Mouse (Mus musculus) lung, embryonic 16.5 days (tissue): ENCODE data around the gene Ptprt. TPM values are rescaled to one million over a fixed set of nuclear protein-coding genes. Genes with fewer than 3 reads are reported as not detected.
A peak's percentile ranks its signal among the peaks of the same experiment; 100 is the strongest.

Experiments
- ATAC-seq: fragments of 200-750 bp; cut with Nextera tagmentation; 2 replicates; pipeline ENCODE4 v1.8.0; 2017; ENCODE audit warnings: low read depth, mild to moderate bottlenecking, moderate library complexity
- H3K27ac ChIP-seq: fragments of 300-500 bp; sonication (generic); 2 replicates; pipeline ENCODE4 v1.5.1; 2014; ENCODE audit warnings: mild to moderate bottlenecking, control low read depth, low read length
- H3K27me3 ChIP-seq: fragments of 300-500 bp; sonication (generic); 2 replicates; pipeline ENCODE4 v1.6.1; 2014; ENCODE audit warnings: low read depth, low read length, mixed read lengths; ENCODE audit not compliant: control insufficient read depth, insufficient read depth
- H3K36me3 ChIP-seq: fragments of 300-500 bp; sonication (generic); 2 replicates; pipeline ENCODE4 v1.6.1; 2014; ENCODE audit warnings: low read length; ENCODE audit not compliant: control insufficient read depth, insufficient read depth
- H3K4me1 ChIP-seq: fragments of 300-500 bp; sonication (generic); replicated peaks from 2 replicates; pipeline ENCODE4 v1.6.1; 2014; ENCODE audit warnings: low read length, mixed read lengths; ENCODE audit not compliant: control insufficient read depth, insufficient read depth
- H3K4me2 ChIP-seq: fragments of 300-500 bp; sonication (generic); 2 replicates; pipeline ENCODE4 v1.6.1; 2014; ENCODE audit warnings: low read depth, low read length, control low read depth
- H3K4me3 ChIP-seq: fragments of 300-500 bp; sonication (generic); 2 replicates; pipeline ENCODE4 v1.5.1; 2014; ENCODE audit warnings: mild to moderate bottlenecking, low read length, control low read depth
- H3K9ac ChIP-seq: fragments of 300-500 bp; sonication (generic); 2 replicates; pipeline ENCODE4 v1.6.1; 2014; ENCODE audit warnings: low read length, control low read depth
- H3K9me3 ChIP-seq: fragments of 300-500 bp; sonication (generic); 2 replicates; pipeline ENCODE4 v1.6.1; 2016; ENCODE audit warnings: low read length; ENCODE audit not compliant: control insufficient read depth
- WGBS: fragments of 180-500 bp; shearing (Covaris S2); extraction: QIAGEN DNeasy Blood & Tissue Kit; methylation state at CpG from one replicate; pipeline ENCODE4 v1.1.7; 2014; 5-methylcytosine and 5-hydroxymethylcytosine counted together
- polyA plus RNA-seq: library from polyadenylated mRNA; unstranded; fragments of >200 nt; fragmentation: Nextera tagmentation; extraction: Ambion mirVana; gene quantifications from 2 replicates; pipeline ENCODE4 v1.2.1, GENCODE M21; 2015

Ptprt gene
- polyA plus RNA-seq, 1 experiment from 2014 or later = 0.62 TPM

DNA sequence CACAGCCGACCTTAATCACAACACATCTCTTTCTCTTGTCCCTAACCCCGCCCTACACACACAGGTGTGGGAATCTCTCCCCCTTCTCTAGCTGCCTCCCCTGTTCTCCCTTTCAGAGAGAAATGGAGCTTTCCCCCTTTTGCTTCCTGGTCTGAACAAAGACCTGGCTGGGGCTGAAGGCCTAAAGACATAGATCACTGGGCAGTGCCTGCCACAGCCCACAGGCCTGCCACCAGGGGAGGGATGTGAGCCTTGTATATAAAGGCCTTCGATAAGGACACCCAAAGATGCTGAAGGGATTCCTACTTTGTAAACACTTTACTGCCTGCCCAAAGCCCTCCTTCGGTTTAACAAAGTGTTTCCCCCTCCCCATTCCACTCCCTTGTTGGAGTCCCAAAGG lies 786 bp upstream of the Ptprt start:
- ATAC-seq = 0 out of 2 replicates have a peak, but pooled peaks have one; percentile 13
- peak overlapping the region; percentile 26; the same call in 1 of the 2 replicates for H3K27ac ChIP-seq
- WGBS = 7% methylated on average over 4 of the region's 4 CpGs
- no peaks in the 10 kb centered on the region for H3K36me3 ChIP-seq
- H3K27me3 ChIP-seq = peaks cover 44% of the 10 kb centered on the region
- H3K9ac ChIP-seq = no peak overlapping the region
- peak overlapping the region; percentile 88 for H3K4me2 ChIP-seq
- H3K9me3 ChIP-seq = no peaks in the 10 kb centered on the region
- peak overlapping the region; percentile 45 for H3K4me3 ChIP-seq
- H3K4me1 ChIP-seq = peaks cover 9% of the 10 kb centered on the region; the same call in 1 of the 2 replicates

DNA sequence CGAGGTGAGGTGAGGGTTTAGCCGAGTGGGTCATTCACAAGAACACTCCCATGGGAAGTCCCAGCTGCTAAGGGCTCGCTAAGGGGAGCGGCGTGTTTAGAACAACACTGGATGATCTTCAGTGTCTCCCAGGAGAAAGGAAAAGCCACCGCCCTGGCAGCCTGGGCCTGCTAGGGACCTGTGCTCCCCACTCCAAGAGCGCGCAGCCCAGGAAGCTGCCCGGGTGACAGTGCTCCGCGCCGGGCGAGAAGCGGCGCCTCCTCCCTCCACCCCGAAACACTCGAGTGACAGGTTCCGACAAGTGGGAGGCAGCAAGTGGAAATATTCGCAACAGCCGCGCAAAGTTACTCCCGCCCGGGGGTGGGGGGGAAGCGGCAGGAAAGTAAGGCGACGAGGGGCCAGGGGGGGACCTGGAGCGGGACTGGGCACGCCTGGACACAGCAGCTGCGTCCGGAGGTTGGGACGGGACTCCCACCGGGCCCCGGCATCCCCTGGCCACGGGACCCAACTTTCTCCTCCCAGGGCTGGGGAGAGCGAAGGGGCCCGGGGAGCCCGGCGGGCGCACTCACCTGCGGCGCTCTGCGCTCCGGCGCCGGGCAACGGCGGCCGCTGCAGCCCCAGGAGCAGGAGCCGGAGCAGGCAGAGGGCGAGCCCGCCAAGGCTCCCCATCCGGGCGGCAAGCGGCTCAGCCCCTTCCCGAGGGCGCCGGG lies 561 bp downstream of the Ptprt start:
- H3K27me3 ChIP-seq = peaks cover 47% of the 10 kb centered on the region
- H3K4me1 ChIP-seq = peaks cover 9% of the 10 kb centered on the region; the same call in 1 of the 2 replicates
- peak overlapping the region; percentile 88 for H3K4me2 ChIP-seq
- no peak overlapping the region for H3K27ac ChIP-seq
- no peaks in the 10 kb centered on the region for H3K9me3 ChIP-seq
- H3K36me3 ChIP-seq = no peaks in the 10 kb centered on the region
- peak overlapping the region; percentile 38; the same call in 1 of the 2 replicates for H3K9ac ChIP-seq
- peak overlapping the region; percentile 45 for H3K4me3 ChIP-seq
- under 1% methylated on average over 28 of the region's 57 CpGs for WGBS
- peak; percentile 32 for ATAC-seq

DNA sequence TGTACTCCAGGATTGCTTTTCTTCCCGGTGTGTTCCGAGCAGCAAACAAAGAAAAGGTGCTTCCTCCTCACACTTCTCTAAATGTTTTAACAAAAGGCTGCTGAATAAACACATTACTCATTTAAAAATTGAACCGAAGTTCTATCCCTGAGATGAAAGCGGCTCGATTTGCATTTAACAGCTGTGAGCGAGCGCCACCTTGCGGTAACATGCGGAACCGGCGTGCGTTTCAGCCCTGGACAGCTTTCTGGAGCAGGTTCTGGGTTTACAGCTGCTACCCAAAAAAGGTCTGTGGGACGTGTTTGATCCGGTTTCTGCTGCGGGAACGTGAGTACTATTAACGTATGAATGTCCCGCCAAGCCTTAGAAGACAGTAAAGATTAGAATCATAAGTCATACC lies 1.9 kb downstream of the Ptprt start:
- Histone ChIP-seq H3K4me3 (peak overlapping the region; percentile 35; the same call in 1 of the 2 replicates), H3K9ac (no peak overlapping the region), H3K27me3 (peaks cover 47% of the 10 kb centered on the region), H3K27ac (no peak overlapping the region), H3K36me3 (no peaks in the 10 kb centered on the region), H3K4me2 (peak overlapping the region; percentile 88), H3K4me1 (peaks cover 9% of the 10 kb centered on the region; the same call in 1 of the 2 replicates), H3K9me3 (no peaks in the 10 kb centered on the region)
- under 1% methylated on average over 18 of the region's 18 CpGs for WGBS
- ATAC-seq = no peak

DNA sequence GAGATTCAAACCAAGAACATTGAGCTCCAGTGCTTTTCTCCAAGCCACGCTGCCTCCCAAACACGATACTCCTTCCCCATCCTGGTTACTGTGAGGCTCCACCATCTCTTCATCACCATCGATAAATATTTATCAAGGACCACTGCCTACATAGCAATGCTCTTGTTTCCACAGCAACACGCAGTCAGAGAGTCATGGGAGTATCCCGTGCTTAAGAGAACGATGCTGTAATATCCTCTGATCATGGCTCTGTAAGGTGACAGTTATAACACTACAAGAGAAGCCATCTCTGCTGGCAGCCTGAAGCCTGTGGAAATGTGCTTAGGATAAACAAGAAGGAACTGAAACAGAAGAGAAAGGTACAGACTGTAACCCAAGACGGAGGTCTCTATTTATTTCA lies 3.4 kb downstream of the Ptprt start:
- no peak for ATAC-seq
- Histone ChIP-seq H3K4me1 (peaks cover 9% of the 10 kb centered on the region; the same call in 1 of the 2 replicates), H3K4me2 (no peak overlapping the region), H3K36me3 (no peaks in the 10 kb centered on the region), H3K27me3 (peaks cover 47% of the 10 kb centered on the region), H3K9ac (no peak overlapping the region), H3K27ac (no peak overlapping the region), H3K9me3 (no peaks in the 10 kb centered on the region), H3K4me3 (no peak overlapping the region)
- 48% methylated on average over 7 of the region's 7 CpGs for WGBS

DNA sequence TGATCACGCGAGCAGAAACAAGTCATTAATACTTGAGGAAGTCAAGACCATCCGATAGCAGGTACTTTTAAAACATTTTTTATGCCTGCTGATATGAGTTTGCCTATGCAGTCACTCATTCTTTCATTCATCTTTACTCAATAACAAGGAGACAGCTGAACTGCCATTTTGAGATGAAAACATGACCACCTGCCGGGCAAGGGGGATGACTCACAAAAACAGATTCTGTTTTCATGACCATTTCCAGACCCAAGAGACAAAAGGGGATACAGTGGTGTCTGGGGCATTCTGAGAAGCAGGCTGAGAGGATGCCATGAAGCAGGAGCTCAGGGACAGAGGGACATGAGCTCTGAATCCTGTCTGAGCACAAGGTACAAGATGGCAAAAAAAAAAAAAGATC lies 6.5 kb downstream of the Ptprt start:
- no peaks in the 10 kb centered on the region for H3K9me3 ChIP-seq
- peaks cover 17% of the 10 kb centered on the region for H3K27me3 ChIP-seq
- no peak overlapping the region for H3K9ac ChIP-seq
- ATAC-seq = no peak
- no peak overlapping the region for H3K4me2 ChIP-seq
- H3K4me1 ChIP-seq = peaks cover 2% of the 10 kb centered on the region; the same call in 1 of the 2 replicates
- WGBS = 68% methylated on average over 4 of the region's 4 CpGs
- H3K4me3 ChIP-seq = no peak overlapping the region
- no peak overlapping the region for H3K27ac ChIP-seq
- H3K36me3 ChIP-seq = no peaks in the 10 kb centered on the region

DNA sequence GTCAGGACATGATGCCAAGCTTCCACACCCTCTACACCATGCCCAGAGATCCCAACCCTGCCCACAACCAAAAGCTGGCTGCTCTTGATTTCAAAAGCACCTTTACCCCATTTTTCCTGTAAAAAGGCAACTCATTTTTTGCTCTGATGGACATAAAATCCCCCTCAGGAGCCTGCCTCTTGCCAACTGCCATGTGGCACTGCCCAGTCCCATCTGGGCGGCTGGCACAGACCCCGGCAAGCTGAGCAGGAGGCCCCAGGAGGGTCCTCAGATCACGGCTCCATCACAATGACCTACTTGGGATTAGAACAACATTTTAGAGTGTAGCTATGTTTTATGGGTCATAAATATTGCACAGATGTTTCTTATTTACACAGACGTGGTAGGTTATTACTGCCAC lies 22.3 kb downstream of the Ptprt start:
- H3K4me2 ChIP-seq = no peak overlapping the region
- no peaks in the 10 kb centered on the region for H3K9me3 ChIP-seq
- no peak overlapping the region for H3K9ac ChIP-seq
- no peak overlapping the region for H3K27ac ChIP-seq
- WGBS = 63% methylated on average over 4 of the region's 4 CpGs
- no peak for ATAC-seq
- no peaks in the 10 kb centered on the region for H3K27me3 ChIP-seq
- H3K4me1 ChIP-seq = peaks cover 10% of the 10 kb centered on the region
- H3K36me3 ChIP-seq = no peaks in the 10 kb centered on the region
- no peak overlapping the region for H3K4me3 ChIP-seq

DNA sequence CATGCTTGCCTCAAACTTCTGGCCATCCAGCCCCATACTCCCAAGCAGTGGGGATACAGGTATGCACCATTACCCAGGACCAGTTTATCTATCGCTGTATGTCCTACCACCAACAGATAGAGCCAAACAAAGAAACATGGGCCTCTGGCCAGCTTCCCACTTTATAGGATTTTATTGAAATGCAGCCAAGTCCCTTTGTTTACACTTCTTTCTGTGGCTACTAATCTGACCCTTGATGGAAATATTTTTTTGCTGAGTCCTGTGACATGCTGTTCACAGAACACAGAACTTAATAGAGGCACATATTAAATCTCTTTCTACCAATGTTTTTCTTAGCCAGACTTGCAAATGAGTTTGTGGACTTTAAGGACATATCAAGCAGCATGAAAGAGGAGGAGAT lies 23.4 kb downstream of the Ptprt start:
- Histone ChIP-seq H3K36me3 (no peaks in the 10 kb centered on the region), H3K4me2 (no peak overlapping the region), H3K9ac (no peak overlapping the region), H3K9me3 (no peaks in the 10 kb centered on the region), H3K4me1 (peaks cover 10% of the 10 kb centered on the region), H3K4me3 (no peak overlapping the region), H3K27me3 (no peaks in the 10 kb centered on the region), H3K27ac (peak overlapping the region; percentile 39)
- WGBS = 24% methylated on average over 1 of the region's 1 CpGs
- no peak for ATAC-seq

DNA sequence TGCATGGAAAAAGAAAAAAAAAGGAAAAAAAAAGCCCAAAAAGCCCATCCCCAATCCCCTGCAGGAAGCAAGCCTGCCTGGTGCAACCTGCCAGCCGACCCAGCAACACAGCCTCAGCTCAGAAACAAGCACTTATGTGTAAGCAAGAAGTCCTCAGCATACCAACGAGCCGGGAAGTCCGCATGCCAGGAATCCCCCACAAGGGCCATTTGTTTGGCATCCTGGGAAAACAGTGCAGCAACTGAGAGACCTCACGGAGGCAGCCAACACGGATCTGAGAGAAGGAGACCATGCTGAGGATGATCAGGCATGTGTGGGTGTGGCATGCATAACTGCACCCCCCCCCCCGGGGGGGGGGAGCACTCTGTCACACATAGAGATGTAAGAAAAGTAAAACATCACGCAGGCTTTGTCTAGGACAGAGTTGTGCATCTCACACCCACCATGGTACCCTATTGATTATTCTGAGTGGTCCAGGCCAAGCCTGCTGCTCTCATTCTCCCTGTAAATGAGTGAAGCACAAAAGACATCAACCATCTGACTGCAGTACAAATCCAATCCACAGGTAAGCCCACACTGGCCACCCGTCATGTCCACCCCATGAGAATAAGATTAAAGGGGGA lies 24.4 kb downstream of the Ptprt start:
- Histone ChIP-seq H3K36me3 (no peaks in the 10 kb centered on the region), H3K9me3 (no peaks in the 10 kb centered on the region), H3K9ac (no peak overlapping the region), H3K4me1 (peaks cover 10% of the 10 kb centered on the region), H3K4me2 (no peak overlapping the region), H3K4me3 (no peak overlapping the region), H3K27me3 (no peaks in the 10 kb centered on the region), H3K27ac (no peak overlapping the region)
- WGBS = 22% methylated on average over 9 of the region's 9 CpGs
- peak; percentile 79 for ATAC-seq

DNA sequence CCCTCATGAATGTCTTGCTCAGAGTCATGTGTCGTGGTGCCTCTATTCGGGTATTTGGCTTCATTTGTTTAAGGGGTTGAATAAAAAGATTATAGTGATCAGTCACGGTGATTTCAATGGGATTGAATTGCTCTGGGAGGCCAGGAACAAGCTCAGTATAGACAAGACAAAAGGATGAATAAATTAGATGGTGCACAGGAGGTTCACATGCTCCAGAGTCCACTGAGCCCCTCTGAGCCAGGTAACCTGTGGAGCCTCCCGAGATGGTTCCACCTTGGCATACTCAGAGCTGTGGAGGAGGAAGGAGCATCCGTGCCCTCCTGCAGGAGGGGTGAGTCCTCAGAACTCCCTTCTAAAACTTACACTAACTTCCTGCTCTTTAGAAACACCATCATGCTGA lies 26.0 kb downstream of the Ptprt start:
- Histone ChIP-seq H3K9ac (no peak overlapping the region), H3K4me3 (no peak overlapping the region), H3K36me3 (no peaks in the 10 kb centered on the region), H3K9me3 (no peaks in the 10 kb centered on the region), H3K4me2 (no peak overlapping the region), H3K4me1 (peaks cover 10% of the 10 kb centered on the region), H3K27me3 (no peaks in the 10 kb centered on the region), H3K27ac (no peak overlapping the region)
- ATAC-seq = no peak
- WGBS = 79% methylated on average over 5 of the region's 5 CpGs
